Mouse (Mus musculus): ENCODE measurements around the gene Gm10944.

DNA sequence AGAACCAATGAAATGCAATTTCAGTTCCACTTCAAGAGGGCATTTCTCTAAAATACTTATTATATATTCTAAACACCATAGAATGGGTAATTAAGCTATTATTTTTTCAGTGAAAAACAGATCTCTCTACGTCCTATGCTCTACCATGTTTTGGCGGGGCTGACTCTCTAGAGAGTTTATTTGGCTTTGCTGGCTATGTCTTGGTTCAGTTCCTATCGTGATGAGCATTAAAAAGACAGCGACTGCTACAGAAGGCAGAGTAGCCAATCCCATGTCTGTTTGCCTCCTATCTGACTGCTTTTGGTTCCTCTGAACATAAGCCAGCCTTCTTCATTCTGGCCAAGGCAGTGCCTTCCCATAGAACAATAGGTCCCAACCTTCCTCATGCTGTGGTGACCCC is 24.5 kb upstream of the Gm10944 start:
- no peak for TF ChIP-seq CTCF (IDR thresholded peaks at IDR 0.05; ENCODE audit: control insufficient read depth, insufficient read depth, insufficient read length)
- TF ChIP-seq USF1 (IDR thresholded peaks at IDR 0.05; ENCODE audit: low read depth) = no peak
